Mouse (Mus musculus) lung, postnatal 4 days (tissue): Measurements from ENCODE around the gene Gm1043.

Experiments
- DNase-seq, 2 experiments: peaks; one replicate each; pipeline ENCODE4 v3.0.0; 2021

Gene Gm1043

DNA sequence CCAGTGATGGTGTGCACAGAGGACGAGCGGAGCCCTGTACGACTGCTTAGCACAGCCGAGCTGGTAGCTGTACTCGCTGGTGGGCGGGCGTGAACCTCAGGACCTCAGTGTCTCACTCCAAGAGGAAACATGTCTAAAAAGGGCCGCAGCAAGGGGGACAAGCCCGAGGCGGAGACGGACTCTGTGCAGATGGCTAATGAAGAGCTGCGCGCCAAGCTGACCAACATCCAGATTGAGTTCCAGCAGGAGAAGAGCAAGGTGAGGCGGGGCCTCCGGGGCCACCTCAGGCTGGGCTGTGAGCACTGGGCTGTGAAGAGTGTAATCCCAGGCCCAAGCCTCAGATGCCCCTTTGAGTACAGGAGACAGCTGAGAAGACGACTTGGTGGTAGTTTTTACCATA, at the start of gene Gm1043:
Gene Gm1043 (plus strand): TSS at position 130 of the 400 bp plus-strand sequence.
- DNase-seq: peak in 1 of 2 experiments; percentile 17

DNA sequence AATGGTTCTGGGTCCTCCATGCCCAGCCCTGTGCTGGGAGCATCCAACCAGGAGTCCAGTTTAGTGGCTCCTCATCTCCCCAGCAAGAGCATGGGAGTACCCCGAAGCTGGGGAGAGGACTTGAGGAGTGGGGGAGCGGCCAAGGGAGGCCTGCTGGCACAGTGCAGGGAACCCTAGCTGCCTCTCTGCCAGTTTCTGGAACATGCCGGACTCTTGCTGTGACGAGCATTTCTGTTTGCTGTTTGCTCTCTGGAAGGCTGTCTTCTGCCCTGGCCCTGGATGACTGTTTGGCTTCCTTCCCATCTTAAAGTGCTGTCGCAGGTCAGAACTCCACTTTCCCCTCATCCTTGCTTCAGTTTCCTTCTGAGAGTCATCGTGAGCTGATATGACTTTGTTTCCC, 49.3 kb upstream of the Gm1043 start:
- no peak for DNase-seq

DNA sequence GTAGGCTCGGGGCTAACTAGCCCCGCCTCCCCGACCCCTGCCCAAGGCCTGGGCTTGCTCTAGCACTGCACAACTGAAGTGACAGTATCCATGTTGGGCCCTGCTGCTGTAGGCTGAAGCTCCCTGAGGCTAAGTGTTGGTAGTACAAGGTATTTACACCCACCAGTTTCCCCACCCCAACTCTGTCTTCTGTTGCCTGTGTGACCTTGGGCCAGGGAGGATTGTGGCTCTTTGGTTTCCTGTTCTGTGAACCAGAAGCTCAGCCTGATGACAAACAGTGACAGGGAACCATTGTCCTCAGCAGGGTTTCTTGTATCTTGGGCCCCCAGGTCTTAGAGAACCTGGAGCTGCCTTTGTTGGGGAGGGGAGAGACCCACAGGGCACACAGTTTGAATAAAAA, 48.3 kb upstream of the Gm1043 start:
- DNase-seq: no peak

DNA sequence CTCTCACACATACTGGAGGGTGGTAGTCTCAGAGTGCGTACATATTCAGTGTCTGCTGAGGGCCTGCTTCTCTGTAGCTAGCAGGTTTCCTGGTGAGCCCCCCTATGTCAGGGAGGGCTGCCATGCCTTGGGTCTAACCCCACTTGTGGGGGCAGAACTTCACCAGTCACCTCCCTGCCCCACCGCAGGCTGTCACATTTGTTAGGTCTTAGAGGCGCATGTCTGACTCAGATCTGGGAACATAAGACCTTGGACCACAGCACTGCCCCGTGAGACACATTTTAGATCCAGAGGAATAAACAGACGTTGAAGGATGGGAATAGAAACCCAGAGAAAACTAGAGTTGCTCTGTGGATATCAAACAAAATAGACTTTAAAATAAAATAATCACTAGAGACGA, 45.3 kb upstream of the Gm1043 start:
- no peak for DNase-seq

DNA sequence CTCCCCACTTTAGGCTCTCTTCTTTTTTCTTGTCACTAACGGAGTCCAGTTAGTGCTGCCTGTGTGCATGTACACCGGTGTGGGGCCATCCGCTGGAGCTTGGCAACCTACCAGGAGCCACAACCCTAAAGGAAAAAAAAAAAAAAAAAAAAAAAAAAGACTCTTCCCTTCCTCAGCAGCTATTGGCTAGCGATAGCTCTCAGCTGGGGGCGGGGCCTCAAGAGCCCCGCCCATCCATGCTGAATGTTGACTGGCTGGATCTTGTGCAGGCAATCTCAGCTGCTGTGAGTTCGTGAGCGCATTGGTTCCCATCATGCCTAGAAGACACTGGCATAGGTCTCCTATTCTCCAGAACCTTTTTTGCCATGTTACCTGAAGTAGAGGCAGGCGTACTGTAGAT, 44.5 kb upstream of the Gm1043 start:
- DNase-seq: no peak

DNA sequence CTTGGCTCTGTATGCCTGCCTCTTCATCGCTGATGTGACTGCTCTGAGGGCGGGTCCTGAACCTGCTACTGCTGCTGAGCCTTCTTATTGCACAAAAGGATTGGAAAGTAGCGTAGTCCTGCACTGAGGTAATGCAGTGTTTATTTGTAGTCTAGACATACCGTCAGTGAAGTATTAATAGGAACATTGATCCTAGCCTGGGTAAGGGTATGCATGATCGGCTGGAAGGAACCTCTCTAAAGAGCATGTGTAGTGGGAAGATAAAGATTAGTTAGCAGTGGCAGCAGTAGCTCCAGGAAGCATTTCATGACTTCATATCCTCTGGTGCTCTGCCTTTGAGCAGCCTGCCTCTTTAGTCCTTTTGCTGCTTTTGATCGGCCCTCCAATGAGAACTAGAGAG, 43.5 kb upstream of the Gm1043 start:
- no peak for DNase-seq

DNA sequence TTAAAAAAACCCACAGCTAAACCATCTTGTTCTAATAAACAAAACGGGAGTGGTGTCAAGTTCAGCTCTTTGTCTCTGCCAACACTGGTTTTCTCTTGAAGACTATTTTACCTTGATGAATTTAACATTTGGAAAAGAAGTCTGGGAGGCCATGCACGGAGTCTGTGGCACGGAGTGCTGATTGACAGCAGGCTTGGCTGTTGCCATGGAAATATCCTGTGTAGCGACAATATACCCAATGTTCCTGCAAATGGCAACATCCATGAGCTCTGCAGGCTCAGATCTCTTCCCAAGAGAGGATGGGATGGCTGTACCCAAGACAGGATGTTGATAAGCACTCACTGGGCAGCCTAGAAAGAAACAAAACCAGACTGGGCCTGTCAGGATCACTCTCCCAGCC, 42.2 kb upstream of the Gm1043 start:
- no peak for DNase-seq

DNA sequence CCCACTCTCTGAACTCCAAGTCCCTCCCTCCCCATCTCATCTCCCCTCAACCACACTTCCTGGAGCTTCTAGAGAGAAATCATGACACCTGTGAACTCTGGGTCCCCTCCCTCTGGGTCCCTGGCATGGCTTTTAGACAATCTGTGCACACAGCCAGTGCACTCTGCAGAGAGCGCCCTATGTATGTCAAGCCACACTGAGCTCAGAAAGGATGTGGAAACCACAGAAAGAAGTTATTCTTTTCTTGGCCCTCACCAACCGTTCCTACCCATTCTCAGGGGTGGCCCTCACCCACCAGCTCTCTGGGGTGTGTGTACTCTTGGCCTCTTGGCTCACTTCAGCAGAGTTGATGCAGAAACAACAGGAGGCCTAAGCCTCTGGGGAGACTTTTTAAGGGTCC, 40.4 kb upstream of the Gm1043 start:
- DNase-seq: peak; percentile 9 to 34

DNA sequence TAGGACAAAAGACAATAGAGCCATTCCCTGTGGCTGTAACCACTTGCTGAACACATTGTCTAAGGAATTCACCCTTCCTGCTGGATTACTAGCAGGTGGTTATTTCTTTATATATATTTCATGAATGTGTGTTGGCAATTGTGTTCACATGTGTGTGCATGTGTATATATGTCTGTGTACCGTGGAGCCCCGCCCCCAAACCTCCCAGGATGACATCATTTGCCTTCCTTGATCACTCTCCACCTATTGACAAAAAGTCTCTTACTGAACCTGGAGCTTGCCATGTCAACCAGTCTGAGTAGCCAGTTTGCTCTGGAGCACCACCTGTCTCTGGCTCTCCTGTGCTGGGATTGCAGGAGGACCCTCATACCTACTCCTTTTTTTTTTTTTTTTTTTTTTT, 39.6 kb upstream of the Gm1043 start:
- no peak for DNase-seq

DNA sequence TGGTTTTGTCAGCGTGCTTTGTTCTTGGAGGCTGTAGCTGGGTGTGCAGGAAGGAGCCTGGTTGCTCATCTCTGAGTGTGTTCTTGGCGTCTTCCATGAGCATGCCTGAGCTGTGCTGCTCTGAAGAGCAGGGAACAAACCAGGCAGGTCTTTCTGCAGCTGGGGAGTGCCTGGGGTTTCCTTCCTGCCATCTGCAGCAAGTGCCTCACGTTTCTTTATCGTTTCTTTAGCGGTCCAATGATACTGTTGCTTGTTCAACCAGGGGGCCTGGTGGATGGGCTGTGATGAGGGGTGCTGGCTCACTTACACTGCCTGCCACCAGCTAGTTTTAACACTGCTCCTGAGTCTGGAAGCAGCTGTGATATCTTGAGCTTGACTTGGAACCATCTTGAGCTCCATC, 38.4 kb upstream of the Gm1043 start:
- no peak for DNase-seq

DNA sequence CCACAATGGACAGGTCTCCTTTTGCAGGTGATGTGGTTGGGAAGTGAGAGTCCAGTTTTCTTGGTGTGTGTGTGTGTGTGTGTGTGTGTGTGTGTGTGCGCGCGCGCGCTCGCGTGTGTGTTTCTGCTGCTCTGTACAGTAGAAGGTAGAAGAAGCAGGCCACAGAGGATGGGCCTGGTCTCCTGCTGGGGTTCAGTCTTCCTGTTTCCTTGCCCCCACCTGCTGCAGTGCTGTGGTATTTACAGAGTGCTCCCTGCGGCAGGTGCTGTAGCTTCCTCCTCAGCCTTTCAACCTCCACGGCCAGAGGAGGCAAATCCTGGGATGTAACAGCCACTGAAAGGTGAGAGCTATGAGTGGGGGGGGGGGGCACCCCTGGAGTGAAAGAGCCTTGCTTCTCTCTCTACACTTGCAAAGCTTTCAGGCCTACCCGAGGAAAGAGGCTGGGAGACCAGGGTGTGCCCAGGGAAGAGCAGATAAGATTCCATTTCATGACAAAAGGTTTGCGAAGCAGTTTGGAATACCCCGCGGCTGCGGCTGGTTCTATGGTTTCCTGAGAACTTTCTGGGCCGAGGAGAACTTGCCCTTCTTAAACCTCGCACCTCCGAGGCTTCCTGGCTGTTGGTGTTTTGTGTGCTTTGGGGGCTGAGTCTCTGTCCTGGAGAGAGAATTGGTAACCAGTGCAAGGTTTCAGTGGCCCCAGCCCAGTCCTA, 37.8 kb upstream of the Gm1043 start:
- no peak for DNase-seq

DNA sequence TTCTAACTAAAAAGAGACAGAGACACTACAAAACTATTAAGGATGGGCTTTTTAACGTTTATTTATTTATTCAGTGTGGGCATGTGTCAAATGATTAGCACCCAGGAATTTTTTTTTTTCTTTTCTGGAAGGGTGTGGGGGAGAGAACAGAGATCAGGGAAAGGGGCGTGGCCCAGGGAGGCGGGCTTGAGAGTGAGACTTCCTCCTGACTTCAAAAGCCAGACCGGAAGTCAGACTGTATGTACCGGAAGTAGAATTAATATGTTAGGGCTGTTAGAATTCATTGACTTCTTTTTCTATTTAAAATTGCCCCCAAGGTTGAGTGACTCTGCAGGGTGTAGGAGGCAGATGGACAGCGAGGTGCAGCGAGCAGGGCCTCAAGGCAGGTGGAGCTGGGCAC, 37.2 kb upstream of the Gm1043 start:
- peak in 1 of 2 experiments; percentile 13 for DNase-seq

DNA sequence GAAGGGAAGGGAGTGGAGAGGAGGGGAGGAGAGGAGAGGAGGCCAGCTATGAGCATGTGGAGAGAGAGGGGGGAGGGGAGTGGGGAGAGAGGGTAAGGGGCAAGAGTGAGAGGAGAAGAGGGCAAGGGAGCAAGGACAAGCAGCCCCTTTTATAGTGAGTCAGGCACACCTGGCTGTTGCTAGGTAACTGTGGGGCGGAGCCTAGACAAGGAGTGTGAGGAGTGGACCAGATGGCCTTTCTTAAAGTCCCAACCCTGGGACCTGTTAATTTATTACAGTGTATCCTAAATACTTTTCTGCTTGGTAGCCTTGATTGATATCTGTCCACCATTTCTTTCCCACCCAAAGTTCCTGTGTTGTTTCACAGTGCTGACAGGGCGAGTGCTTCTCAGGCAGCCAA, 36.1 kb upstream of the Gm1043 start:
- DNase-seq: peak in 1 of 2 experiments; percentile 12

DNA sequence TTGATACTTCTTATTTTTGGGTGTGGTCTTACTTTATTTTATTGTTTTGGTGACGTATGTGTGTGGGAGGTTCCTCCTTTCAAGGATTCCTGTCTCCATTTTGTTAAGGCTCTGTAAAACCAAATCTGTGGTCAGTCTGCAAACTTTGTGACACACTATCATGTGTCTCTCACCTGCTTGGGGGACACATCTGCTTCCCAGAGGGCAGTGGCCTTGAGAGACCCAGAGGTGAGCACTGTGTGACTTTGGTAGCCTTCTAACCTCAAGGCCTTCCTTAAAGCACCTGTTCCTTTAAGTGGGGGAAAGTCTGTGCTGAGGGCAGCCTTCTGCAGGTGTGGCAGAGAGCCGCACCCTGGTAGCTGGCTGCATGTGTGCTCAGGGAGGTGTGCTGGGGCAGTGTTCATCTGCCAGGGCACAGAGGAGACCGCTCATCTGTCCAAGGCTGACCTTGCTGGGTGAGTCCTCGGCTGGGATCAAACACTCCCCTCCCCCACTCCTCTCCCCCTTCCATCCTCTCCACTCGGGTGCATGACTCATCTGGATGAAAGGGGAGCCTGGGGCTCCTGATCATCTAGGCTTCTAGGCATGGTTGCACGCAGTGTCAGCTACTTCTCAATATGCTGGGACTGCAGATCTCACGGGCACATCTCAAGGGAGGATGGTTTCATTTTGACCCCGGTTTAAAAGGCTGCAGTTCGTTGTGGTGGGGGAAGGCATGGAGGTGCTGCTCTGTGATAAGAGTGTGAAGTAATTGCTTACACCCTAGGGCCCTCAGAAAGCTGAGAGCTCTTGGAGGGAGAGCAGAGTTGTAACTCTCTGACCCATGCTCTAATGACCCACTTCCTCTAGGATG, 34.4 kb upstream of the Gm1043 start:
- peak in 1 of 2 experiments; percentile 29 for DNase-seq

DNA sequence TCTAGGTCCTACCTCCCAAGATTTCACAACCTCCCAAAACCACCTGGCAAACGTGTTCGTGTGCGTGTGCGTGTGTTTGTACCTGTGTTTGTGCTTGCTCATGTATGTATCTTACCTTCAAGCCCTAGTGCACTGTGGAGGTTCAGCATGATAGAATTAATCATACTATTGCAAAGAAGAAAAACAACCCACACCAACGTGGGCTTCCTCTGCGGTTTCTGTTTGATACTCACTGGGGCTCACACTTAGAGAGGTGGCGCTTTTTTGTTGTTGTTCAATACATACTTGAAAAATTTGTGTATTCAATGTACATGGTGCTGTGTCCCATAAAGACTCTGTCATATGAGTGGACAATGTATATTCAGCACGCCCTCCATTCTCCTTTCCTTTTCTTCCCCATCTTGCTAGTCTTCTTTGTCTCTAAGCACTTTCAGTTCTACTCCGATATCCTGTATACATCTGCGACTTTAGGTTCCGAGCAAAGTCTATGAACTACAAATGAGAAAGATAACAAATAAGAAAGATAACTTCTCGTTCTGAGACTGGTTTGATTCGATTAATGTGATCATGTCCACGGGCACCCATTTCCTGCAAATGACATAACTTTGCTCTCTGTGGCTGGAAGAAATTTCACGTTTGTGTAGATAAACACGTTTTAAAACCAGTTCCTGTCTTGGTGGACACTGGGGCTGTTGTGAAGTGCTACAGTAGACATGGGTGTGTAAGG, 33.6 kb upstream of the Gm1043 start:
- no peak for DNase-seq

DNA sequence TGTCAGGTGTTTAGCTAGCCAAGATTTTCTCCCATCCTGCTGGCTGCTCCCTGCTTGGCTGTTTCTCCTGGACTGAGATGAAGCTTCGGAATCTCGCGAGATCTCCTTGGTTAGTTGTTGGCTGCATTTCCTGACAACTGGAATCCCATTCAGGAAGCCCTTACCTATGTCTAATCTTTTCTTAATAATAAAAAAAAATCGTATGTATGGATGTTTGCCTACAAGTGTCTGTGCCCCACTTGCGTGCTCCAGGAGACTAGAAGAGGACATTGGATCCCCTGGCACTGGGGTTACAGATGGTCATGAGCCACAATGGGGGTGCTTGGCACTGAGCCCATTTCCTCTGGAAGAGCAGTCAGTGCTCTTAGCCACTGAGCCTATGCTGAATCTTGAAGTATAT, 32.3 kb upstream of the Gm1043 start:
- peak in 1 of 2 experiments; percentile 4 for DNase-seq

DNA sequence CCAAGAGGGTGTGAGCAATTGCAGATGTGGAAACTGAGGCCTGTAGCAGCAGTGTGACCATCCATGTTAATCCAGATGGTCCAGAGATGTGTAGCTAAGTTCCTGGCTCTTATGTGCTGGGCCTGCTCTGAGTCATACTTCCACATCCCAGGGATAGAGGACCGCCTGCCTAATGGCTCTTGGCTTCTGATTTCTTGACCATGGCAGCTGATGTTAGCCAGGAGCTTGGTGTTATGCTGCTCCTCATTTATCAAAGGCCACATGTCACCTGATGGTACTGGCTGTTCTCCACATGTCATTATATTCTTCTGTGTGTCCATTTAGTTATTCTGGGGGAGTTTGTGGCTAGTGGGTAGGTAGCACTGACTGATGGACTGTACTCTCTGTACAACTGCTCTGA, 29.4 kb upstream of the Gm1043 start:
- no peak for DNase-seq

DNA sequence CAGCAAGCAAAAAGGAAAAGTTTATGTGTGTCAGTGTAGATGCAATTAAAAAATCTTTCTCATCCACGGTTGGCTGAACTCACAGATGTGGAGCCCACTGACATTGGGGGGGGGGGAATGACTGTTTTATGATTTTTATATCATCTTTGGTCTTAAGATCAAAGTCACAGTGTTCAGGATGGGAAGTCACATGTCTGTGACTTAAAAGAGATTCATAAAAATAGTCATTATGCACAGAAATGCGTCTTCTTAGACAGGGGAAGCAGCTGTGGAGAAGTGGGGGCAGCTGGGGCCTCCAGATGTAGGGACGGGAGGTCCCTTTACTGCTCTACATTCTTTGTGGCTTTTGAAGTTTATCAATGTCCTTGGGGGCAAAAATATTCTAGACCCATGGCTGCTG, 28.7 kb upstream of the Gm1043 start:
- no peak for DNase-seq

DNA sequence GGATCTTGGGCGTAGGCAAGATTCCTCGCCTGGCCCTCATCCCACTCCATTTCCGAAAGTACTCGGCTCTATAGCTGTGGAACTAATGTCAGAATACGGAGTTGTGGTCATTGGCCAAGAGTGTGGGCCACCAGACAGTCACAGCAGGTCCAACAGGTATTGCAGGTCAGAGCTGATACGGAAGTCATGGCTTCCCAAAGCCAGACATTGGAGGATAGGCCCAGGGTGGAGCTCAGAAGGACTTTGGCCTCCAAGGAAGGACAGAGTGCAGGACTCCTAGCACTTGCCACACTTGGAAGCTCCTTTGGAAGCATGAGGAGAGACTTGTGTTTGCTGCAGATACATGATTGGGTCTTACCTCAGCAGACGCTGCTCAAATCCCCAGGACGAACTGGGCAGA, 23.6 kb upstream of the Gm1043 start:
- DNase-seq: no peak

DNA sequence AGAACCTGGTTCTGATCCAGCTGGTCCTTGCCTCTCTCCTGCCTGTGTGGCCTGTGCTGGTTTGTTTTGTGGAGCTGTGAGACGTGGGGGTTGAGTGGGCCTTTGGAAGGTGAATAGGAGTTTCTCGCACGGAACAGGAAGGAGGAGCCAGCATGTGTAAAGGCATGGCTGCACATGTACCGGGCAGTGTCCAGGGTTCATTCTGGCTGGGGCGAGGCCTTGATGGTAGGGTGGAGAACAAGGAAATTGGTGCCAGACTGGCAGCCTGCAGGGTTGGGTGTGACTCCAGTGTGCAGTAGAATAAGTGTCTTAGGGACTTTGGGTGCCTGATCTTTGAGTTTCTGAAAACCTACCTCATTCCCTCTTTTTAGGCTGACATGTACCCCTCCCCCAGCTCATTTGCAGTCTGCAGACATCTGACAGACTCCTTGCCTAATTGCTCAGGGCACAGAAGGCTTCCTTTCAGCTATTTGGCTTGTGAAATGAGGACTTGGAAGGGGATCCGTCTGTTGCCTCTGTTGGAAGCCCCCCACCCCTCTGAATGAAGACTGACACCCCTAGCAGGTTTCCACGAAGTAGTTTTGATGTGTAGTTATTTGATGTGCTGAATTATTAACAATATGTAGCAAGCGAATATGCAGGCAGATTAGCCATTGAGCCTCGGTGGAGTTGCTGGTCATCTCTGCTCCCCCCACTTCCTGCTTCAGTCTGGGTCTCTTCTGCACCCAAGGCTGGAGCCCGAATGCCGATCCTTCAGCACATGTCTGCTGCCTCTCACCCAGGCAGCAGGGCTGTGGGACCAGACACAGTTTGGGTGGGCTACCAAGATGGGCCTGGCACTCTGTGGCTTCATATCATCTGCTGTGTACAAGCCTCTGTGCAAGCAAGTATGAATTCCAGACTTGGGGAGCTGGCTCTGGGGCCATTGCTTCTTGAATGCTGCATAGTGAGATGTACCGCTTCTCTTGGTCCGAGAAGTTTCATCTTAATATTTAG, 20.4 kb upstream of the Gm1043 start:
- DNase-seq: no peak

DNA sequence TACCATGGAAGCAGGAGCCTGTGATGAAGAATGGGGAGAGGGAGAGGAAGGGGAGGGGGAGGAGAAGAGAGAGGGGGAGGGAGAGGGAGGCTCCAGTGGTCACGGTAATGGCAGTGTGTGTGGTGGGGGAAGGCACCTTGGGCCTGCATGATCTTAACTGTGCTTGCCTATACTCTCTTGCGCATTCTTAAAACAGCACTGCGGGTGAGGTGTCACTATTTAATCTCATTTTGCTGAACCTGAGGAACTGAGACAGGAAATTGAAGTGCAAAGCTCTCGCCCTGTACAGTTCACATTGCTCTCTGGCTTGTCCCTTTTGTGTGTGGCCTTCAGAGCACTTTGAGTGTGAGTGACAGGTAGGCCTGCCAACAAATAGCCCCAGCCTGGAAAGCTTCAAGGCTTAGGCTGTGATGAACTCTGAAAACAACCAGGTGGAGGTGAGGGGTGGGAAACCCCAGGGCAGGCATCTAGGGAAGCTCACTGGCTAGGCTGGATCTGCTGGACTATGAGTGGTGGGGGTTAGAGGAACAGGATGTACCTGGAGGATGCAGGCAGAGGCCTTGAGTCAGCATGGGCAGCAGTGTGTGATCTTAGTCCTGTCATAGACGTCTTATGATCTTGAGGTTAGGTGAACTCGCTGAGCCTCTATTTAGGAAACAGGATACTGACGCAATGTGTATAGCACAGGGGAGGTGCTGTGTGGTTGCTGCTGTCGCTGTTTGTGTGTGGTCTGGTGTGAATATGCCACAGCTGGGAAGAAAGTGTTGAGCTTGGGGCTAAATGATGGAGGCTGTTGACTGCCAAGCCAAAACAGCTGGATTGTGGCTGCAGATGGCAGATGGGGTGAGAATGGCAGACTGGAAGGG, 18.2 kb upstream of the Gm1043 start:
- DNase-seq: no peak
